Mouse (Mus musculus) CD4-positive, CD25-positive, alpha-beta regulatory T cell, adult 2 months (primary cell): ENCODE data around the gene Knstrn.

Experiments used
- DNase-seq: peaks from one replicate; pipeline ENCODE4 v3.0.0-alpha.2; 2012; ENCODE audit warnings: low read depth, low spot score

Gene Knstrn

DNA sequence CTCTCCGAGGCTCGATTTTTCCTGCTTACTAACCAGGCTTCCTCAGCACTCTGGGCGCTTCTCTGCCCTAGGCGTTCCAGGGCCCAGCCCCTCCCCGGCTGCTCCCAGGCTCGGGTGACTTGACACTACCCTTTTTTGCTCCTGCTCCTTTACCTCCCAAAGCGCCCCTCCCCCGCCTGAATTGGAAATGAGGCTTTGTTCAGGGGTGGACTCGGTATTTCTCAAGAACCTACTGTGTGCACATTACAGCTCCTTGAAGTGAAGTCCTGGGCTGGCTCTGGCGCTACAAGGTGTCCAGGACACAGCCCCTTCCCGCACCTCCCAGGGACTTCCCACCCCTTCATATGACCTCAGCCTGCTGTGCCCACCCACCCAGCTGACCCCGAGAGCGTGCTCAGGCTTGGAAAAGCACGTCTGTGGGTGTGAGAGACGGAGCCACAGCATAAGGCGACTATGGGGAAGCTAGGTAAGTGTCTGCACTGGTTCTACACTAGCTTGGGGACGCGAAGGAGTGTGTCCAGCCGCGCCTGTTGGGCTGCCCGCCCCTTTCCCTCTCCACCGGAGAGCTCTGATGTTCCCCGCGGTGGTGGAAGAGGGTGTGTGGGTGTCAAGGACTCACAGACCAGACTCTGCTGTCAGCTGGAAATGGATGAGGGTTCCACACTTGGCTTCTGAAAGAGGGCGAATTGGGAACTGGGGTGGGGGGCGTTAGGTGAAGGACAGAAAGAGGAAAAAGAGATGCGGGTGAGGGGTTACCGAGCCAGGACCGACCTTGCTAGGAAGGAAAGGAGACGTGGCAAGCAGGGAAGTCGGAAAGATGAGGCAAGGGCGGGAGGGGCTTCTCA lies 86.4 kb downstream of the Knstrn start, which contains the start of gene Bahd1:
Gene Bahd1, plus strand, starts transcription at position 397 of the 845 bp plus-strand sequence.
- DNase-seq, result peak; percentile 39

DNA sequence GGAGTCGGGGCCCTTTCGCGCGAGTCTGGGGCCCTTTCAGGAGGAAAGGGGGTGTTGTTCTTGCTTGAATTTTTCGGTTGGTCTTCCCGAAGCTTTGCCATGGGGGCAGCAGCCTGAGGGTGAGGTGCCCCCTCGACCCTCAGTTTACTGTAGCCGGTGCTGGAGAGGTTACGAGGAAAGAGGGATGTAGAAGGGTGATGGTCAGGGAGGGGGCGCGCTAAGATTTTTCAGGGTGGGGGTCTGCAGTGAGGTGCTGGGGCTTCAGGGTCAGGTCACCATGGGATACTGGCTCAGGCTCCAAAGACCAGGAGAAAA lies 87.0 kb downstream of the Knstrn start:
- no peak for DNase-seq

DNA sequence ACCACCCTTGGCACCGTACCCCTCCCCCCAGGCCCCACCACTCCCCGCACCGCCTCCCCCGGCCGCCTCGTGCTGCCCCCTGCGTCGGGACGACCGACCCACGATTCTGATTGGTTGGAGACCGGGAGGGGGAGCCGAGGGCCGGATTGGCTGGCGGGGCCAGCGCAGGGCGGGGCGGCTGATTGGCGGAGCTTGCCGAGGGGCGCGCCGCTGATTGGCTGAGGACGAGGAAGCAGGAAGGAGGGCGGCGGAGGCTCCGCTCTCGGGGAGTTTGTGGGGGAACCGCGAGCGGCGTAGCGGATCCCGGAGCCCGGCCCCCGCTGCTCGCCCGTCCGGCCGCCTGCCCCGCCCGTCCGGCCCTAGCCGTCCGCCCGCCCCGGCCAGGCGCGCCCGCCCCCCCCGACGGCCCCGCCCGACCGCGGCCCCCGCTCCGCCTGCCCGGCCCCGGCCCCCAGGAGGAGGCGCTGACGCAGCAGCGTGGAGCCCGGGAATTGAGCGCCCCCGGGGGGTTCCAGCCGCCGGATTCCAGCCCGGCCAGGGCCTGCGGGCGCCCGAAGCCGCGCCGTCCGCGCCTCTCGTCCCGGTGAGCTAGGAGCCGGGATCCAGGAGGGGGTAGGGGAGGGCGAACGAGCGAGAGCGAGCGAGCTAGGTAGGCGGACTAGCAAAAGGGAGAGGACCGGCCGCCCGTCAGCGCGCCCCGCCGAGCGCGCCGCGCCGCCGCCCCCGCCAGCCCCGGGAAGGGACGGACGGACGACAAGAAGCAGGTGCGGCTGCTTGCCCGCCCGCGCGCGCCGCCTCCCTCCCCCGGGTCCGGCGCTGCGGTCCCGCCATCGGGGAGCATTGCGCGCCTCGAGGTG lies 87.6 kb downstream of the Knstrn start:
- peak; percentile 95 for DNase-seq

DNA sequence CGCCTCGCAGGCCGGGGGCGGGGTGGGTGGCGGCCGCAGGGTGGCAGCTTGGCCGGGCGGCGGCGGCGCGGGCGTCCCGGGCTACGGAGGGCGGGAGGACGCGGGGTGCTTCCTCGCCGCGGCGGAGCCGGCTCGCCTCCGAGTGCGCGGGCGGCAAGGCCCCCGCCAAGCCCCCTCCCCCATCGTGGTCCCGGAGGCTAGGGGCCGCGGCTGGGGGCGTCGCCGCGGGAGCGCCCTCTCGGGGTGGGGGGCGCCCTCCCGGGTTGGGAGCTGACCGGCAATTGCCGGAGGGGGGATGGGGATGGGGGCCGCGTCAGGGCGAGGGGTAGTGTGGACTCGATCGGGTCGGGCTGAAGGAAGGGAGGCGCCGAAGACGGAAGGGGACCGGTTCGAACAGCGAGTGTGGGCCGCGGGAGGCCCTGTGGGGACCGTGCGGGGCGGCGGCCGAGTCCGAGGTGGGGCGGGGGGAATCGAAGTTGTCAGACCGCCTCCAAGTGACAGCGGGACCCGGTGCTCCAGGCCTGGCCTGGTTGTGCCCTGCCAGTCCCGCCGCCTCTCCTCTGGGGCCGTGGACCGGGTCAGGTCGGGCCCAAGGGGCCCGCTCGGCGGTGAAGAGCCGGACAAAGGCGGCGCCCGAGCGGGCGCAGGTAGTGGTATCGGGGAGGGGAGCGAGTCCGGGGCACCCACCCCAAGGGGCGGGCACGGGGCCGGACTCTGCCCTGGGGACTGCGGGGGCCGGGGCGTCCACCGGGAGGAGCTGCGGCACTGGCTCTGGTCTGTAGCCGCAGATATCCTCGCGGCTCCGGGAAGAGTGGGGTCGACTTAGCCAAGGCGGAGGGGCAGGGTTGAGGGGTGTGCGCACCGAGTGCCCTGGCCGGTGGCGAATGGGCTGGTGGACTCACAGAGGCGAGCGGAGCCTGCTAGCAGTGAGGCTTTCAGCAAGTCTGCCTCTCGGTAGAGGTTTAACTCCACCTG lies 88.5 kb downstream of the Knstrn start:
- peak; percentile 51 for DNase-seq

DNA sequence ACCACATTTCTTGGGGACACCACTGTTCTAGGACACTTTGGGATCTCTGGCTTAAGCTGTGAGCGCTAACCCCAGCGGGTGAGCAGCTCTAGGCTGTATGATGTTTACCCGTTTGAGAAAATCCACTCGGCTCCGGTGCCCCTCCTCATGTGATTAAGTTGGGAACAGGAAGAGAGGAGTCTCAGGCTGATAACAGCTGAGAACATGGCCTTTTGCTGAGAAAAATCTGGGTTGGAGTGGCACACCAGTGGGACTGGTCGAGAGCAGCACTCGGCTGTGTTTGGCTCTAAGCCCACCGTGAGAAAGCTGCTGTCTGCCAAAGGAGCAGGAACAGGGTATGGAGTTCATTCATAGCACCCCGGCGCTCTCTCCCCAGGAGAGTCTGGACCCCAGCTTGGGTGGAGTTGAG lies 89.5 kb downstream of the Knstrn start:
- DNase-seq, result no peak
